Mouse (Mus musculus): Measurements from ENCODE around the gene Kmt5b. TPM values are rescaled to one million over a fixed set of nuclear protein-coding genes. Genes with fewer than 3 reads are reported as not detected.

The Kmt5b gene
- total RNA-seq (2021) = 10 to 100 TPM; 52.4 to 52.6 TPM
- long read RNA-seq, experiment 1, partial matches to known transcripts = 3 of 5 reads
- long read RNA-seq, experiment 1, other reads (novel, unspliced or antisense) = 2 of 5 reads
- long read RNA-seq, experiment 2, partial matches to known transcripts = 5 of 9 reads
- long read RNA-seq, experiment 2, other reads (novel, unspliced or antisense) = 4 of 9 reads

- intact Hi-C loops (cut with DNase I) = loop anchor here (2.0 to 5.0 kb wide), 2 partner anchors 41 to 60 kb away; partner anchors contain the start of gene 1810055G02Rik
- DNase-seq (ENCODE audit: extremely low spot score in 1 of 2, low spot score in 2 of 2) = peak; percentile 60 to 62
- no peak for TF ChIP-seq CTCF (IDR thresholded peaks at IDR 0.05)
- Histone ChIP-seq H3K4me3 (peak within 1 kb of the TSS; percentile 99), H3K27ac (peak within 1 kb of the TSS; percentile 100)
These were observed at the start of gene Kmt5b for GRCm38 (mm10) chr19:3767276-3767780. Gene Kmt5b (plus strand): TSS chr19:3767421.

- Histone ChIP-seq H3K4me3 (peak overlapping the region; percentile 49), H3K27ac (peak overlapping the region; percentile 86)
- peak; percentile 46; the same call in 1 of the 2 replicates for TF ChIP-seq CTCF (IDR thresholded peaks at IDR 0.05)
- intact Hi-C loops (cut with DNase I) = loop anchor here (5.0 kb wide), 1 partner anchor 96 kb away; no protein-coding TSS in a partner anchor
- DNase-seq (ENCODE audit: extremely low spot score in 1 of 2, low spot score in 2 of 2) = peak; percentile 62 to 69
These were observed 48.5 kb upstream of the Kmt5b start for GRCm38 (mm10) chr19:3718481-3719361.

- intact Hi-C loops (cut with DNase I) = loop anchor here (5.0 kb wide), 1 partner anchor 97 kb away; no protein-coding TSS in a partner anchor
- H3K4me3 ChIP-seq = peak overlapping the region; percentile 49
- H3K27ac ChIP-seq = peak overlapping the region; percentile 86
- peak; percentile 52 to 69 for DNase-seq (ENCODE audit: extremely low spot score in 1 of 2, low spot score in 2 of 2)
- TF ChIP-seq CTCF (IDR thresholded peaks at IDR 0.05) = peak; percentile 57
These were observed 47.8 kb upstream of the Kmt5b start for GRCm38 (mm10) chr19:3719362-3719891.

GRCm38 (mm10) chr19:3723170-3723569, 44.1 kb upstream of the Kmt5b start:
- intact Hi-C loops (cut with DNase I) = loop anchor here (10.0 kb wide), 1 partner anchor 338 kb away; the partner anchor contains the start of gene Tesmin

GRCm38 (mm10) chr19:3723904-3724303, 43.3 kb upstream of the Kmt5b start:
- intact Hi-C loops (cut with DNase I) = loop anchor here (10.0 kb wide), 1 partner anchor 339 kb away; the partner anchor contains the start of gene Tesmin
- peak; percentile 56 for TF ChIP-seq CTCF (IDR thresholded peaks at IDR 0.05)
- H3K4me3 ChIP-seq = no peak overlapping the region
- no peak overlapping the region for H3K27ac ChIP-seq
- DNase-seq (ENCODE audit: extremely low spot score in 1 of 2, low spot score in 2 of 2) = no peak

More at GRCm38 (mm10) chr19:3723170-3723569, 44.1 kb upstream of the Kmt5b start:
- TF ChIP-seq CTCF (IDR thresholded peaks at IDR 0.05) = no peak
- no peak overlapping the region for H3K27ac ChIP-seq
- DNase-seq (ENCODE audit: extremely low spot score in 1 of 2, low spot score in 2 of 2) = no peak
- H3K4me3 ChIP-seq = no peak overlapping the region

GRCm38 (mm10) chr19:3724779-3725178, 42.4 kb upstream of the Kmt5b start:
- H3K4me3 ChIP-seq = no peak overlapping the region
- intact Hi-C loops (cut with DNase I) = loop anchor here (5.0 to 10.0 kb wide), 2 partner anchors 258 to 340 kb away; partner anchors contain the start of gene Tesmin
- H3K27ac ChIP-seq = no peak overlapping the region
- DNase-seq (ENCODE audit: extremely low spot score in 1 of 2, low spot score in 2 of 2) = peak in 1 of 2 experiments; percentile 51
- peak; percentile 89 for TF ChIP-seq CTCF (IDR thresholded peaks at IDR 0.05)

GRCm38 (mm10) chr19:3728901-3729300, 38.3 kb upstream of the Kmt5b start:
- no peak for DNase-seq (ENCODE audit: extremely low spot score in 1 of 2, low spot score in 2 of 2)
- TF ChIP-seq CTCF (IDR thresholded peaks at IDR 0.05) = no peak; the same call in 1 of the 2 replicates
- no peak overlapping the region for H3K27ac ChIP-seq
- no peak overlapping the region for H3K4me3 ChIP-seq
- intact Hi-C loops (cut with DNase I) = loop anchor here (5.0 to 10.0 kb wide), 2 partner anchors 253 to 344 kb away; partner anchors contain the start of gene Tesmin

GRCm38 (mm10) chr19:3730781-3731646, 36.2 kb upstream of the Kmt5b start:
- TF ChIP-seq CTCF (IDR thresholded peaks at IDR 0.05) = no peak
- DNase-seq (ENCODE audit: extremely low spot score in 1 of 2, low spot score in 2 of 2) = no peak
- Histone ChIP-seq H3K27ac (no peak overlapping the region), H3K4me3 (no peak overlapping the region)
- intact Hi-C loops (cut with DNase I) = no loop called here

- no peak overlapping the region for H3K27ac ChIP-seq
- intact Hi-C loops (cut with DNase I) = no loop called here
- DNase-seq (ENCODE audit: extremely low spot score in 1 of 2, low spot score in 2 of 2) = no peak
- no peak overlapping the region for H3K4me3 ChIP-seq
- TF ChIP-seq CTCF (IDR thresholded peaks at IDR 0.05) = no peak
These were observed 31.2 kb upstream of the Kmt5b start for GRCm38 (mm10) chr19:3736001-3736400.

- intact Hi-C loops (cut with DNase I) = no loop called here
- no peak for DNase-seq (ENCODE audit: extremely low spot score in 1 of 2, low spot score in 2 of 2)
- H3K27ac ChIP-seq = no peak overlapping the region
- no peak overlapping the region for H3K4me3 ChIP-seq
- TF ChIP-seq CTCF (IDR thresholded peaks at IDR 0.05) = no peak
These were observed 27.6 kb upstream of the Kmt5b start for GRCm38 (mm10) chr19:3739650-3740049.

Measured in left cerebral cortex, adult 2 months (tissue).